Mouse (Mus musculus) heart, postnatal 0 days (tissue): ENCODE results near the gene Pole4.

Experiments
- CTCF ChIP-seq: IDR thresholded peaks from 2 replicates; pipeline ENCODE4 v1.5.1; 2016; ENCODE audit warnings: antibody characterized with exemption, control low read depth, low read depth
- EP300 ChIP-seq: IDR thresholded peaks from 2 replicates; pipeline ENCODE4 v1.6.1; 2016; ENCODE audit warnings: antibody characterized with exemption, low read depth

DNA sequence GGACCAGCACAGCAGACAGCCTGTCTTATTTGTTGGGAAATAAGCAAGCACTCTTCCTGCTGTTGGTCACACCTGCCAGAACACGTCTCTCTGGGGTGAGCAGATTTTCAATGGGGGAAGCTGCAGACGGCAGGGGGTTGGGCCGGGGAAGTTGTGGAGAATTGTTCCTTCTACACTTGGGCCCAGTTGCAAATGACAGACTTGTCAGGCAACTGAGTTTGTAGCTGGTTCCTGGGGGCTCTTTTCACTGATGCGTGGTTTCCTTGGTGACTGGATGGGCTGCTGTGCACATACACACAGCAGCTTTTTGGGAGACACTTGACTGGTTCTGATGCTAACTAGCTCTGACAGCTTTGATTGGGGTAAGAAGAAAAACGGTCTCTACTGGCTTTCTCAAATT, 5.3 kb downstream of the Pole4 start:
- TF ChIP-seq EP300 (no peak), CTCF (no peak)
